Mouse (Mus musculus) limb, embryonic 11.5 days (tissue): ENCODE results near the gene Aunip. TPM values are rescaled to one million over a fixed set of nuclear protein-coding genes. Genes with fewer than 3 reads are reported as not detected.

Experiments used
- ATAC-seq: fragments of 200-750 bp; cut with Nextera tagmentation; 2 replicates; pipeline ENCODE4 v1.8.0; 2017; ENCODE audit warnings: low read depth; ENCODE audit not compliant: insufficient number of reproducible peaks, low FRiP score, low TSS enrichment
- DNase-seq: peaks from one replicate; pipeline ENCODE4 v3.0.0-alpha.2; 2015; ENCODE audit warnings: low spot score
- H3K27ac ChIP-seq: fragments of 300-500 bp; sonication (generic); replicated peaks from 2 replicates; pipeline ENCODE4 v1.5.1; 2014; ENCODE audit warnings: low read depth, mild to moderate bottlenecking, low read length
- H3K27me3 ChIP-seq: fragments of 300-500 bp; sonication (generic); 2 replicates; pipeline ENCODE4 v1.6.1; 2014; ENCODE audit warnings: mild to moderate bottlenecking, low read length, mixed read lengths; ENCODE audit not compliant: control insufficient read depth, insufficient read depth
- H3K36me3 ChIP-seq: fragments of 300-500 bp; sonication (generic); 2 replicates; pipeline ENCODE4 v1.6.1; 2014; ENCODE audit warnings: mild to moderate bottlenecking, low read length, moderate library complexity, mixed read lengths; ENCODE audit not compliant: control insufficient read depth, insufficient read depth
- H3K4me1 ChIP-seq: fragments of 300-500 bp; sonication (generic); 2 replicates; pipeline ENCODE4 v1.6.1; 2014; ENCODE audit warnings: low read length, mixed read lengths; ENCODE audit not compliant: control insufficient read depth, insufficient read depth
- H3K4me2 ChIP-seq: fragments of 300-500 bp; sonication (generic); 2 replicates; pipeline ENCODE4 v1.6.1; 2014; ENCODE audit warnings: low read depth, mild to moderate bottlenecking, moderate library complexity; ENCODE audit not compliant: severe bottlenecking
- H3K4me3 ChIP-seq: fragments of 300-500 bp; sonication (generic); 2 replicates; pipeline ENCODE4 v1.5.1; 2014; ENCODE audit warnings: low read depth, low read length
- H3K9ac ChIP-seq: fragments of 300-500 bp; sonication (generic); 2 replicates; pipeline ENCODE4 v1.6.1; 2014; ENCODE audit warnings: mild to moderate bottlenecking, low read length
- H3K9me3 ChIP-seq: fragments of 300-500 bp; sonication (generic); 2 replicates; pipeline ENCODE4 v1.6.1; 2016; ENCODE audit warnings: low read length; ENCODE audit not compliant: control insufficient read depth
- WGBS: fragments of 180-500 bp; shearing (Covaris S2); extraction: QIAGEN DNeasy Blood & Tissue Kit; methylation state at CpG from one replicate; pipeline ENCODE4 v1.1.7; 2014; 5-methylcytosine and 5-hydroxymethylcytosine counted together
- polyA plus RNA-seq: library from polyadenylated mRNA; unstranded; fragments of >200 nt; fragmentation: Nextera tagmentation; extraction: Ambion mirVana; gene quantifications from 2 replicates; pipeline ENCODE4 v1.2.1, GENCODE M21; 2014

The Aunip gene
- polyA plus RNA-seq, 1 experiment from 2014 or later: 10.0 TPM

DNA sequence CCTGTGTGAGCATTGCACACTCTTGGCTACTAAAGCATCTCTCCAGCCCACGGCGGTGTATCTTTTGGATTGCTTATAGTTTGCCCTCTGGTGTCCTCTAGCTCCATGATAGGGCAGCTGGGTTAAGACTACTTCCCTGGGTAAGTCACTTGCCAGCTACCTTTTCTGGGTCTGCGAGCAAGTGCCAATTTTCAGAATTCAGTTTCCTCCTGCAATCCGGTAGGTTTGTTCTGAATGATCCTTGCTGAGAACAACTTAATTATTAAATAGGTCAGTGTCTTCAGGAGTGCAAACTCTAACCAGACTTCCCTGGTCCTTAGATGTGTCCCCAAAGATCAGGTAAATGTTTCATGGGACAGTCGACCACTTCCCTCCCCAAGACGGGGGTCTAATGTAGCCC lies 9.7 kb upstream of the Aunip start:
- DNase-seq (no peak), ATAC-seq (no peak)
- Histone ChIP-seq H3K36me3 (no peaks in the 10 kb centered on the region; the same call in 1 of the 2 replicates), H3K4me1 (0 out of 2 replicates have a peak, but pooled peaks cover 10% of the 10 kb centered on the region), H3K27ac (no peak overlapping the region), H3K27me3 (0 out of 2 replicates have a peak, but pooled peaks cover 2% of the 10 kb centered on the region), H3K9me3 (no peaks in the 10 kb centered on the region), H3K9ac (no peak overlapping the region), H3K4me3 (no peak overlapping the region), H3K4me2 (no peak overlapping the region)
- 93% methylated on average over 6 of the region's 6 CpGs for WGBS

DNA sequence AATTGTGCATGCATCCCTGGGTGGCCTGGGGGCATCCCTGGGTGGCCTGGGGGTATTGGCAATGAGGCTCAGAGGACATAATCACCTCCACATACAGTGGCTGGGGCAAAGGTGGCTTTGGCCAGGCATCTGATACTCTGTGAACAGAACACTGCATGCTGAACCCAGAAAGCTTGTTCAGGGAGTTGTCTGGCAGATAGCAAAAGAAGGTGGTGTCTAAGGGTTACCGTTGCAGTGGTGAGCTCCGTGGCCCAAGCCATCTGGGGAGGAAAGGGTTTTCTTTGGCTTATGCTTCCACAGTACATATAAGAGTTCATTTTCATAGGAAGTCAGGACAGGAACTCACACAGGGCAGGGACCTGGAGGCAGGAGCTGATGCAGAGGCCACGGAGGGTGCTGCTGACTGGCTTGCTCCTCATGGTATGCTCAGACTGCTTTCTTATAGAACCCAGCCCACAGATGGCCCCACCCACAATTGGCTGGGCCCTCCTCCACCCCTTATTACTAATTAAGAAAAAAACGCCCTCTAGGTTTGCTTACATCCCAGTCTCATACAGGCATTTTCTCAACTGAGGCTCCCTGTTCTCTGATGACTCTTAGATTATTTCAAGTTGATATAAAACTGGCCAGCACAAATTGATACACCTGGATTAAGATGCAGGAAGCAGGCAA lies 7.0 kb upstream of the Aunip start:
- no peaks in the 10 kb centered on the region for H3K27me3 ChIP-seq
- H3K4me1 ChIP-seq: no peaks in the 10 kb centered on the region
- H3K9me3 ChIP-seq: no peaks in the 10 kb centered on the region
- no peak for ATAC-seq
- no peaks in the 10 kb centered on the region; the same call in 1 of the 2 replicates for H3K36me3 ChIP-seq
- no peak overlapping the region for H3K4me2 ChIP-seq
- 80% methylated on average over 4 of the region's 4 CpGs for WGBS
- no peak overlapping the region for H3K4me3 ChIP-seq
- H3K9ac ChIP-seq: no peak overlapping the region
- H3K27ac ChIP-seq: no peak overlapping the region
- no peak for DNase-seq

DNA sequence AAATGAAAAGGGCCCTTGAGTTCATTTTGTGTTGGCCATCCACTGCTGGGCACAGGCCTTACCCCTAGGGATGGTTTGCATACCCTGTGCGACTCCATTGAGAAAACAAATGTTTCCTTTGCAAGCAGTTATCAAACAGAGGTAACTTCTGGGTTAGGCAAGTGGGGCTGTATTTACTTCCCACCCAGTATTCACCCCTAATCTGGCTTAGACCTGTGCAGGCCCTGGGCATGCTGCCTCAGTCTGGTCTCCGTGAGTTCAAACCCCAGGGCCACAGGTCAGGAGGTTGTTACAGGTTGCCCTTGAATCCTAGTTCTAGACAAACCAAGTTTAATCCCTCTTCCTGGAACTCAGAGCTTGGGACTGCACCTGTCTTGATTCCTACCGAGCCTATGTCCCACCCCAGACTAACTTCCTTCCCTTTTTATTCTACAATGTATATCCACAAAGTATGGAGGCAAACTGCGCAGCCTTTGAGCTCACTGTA lies 5.5 kb upstream of the Aunip start:
- Histone ChIP-seq H3K4me2 (no peak overlapping the region), H3K36me3 (no peaks in the 10 kb centered on the region), H3K4me3 (no peak overlapping the region), H3K4me1 (no peaks in the 10 kb centered on the region), H3K27me3 (no peaks in the 10 kb centered on the region), H3K9ac (no peak overlapping the region), H3K9me3 (no peaks in the 10 kb centered on the region), H3K27ac (no peak overlapping the region)
- ATAC-seq (no peak), DNase-seq (no peak)
- 85% methylated on average over 4 of the region's 4 CpGs for WGBS

DNA sequence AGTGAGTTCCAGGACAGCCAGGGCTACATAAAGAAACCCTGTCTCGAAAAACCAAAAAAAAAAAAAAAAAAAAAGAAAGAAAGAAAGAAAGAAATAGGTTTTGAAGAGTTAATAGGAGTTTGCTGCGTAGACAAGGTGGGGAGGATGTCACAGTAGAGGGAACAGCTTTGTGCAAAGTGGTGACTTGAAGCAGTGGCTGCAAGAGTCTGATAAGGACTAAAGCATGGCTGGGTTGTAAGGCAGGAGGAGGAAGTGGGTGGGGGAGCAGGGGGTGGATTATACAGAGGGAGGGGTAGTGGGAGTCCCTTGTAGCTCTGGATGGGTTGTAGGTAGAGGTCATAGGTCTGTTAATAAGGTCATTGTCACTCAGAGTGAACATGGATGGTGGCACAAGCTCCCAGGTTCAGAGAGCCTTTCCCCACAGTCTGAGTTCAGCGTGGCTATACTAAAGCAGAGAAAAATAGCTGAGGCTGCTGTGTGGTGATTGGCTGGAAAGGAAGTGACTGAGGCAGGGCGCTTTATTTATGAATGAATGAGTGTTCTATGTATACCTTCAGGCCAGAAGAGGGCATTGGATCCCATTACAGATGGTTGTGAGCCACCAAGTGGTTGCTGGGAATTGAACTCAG lies 4.7 kb upstream of the Aunip start:
- 76% methylated on average over 3 of the region's 4 CpGs for WGBS
- DNase-seq: no peak
- Histone ChIP-seq H3K27ac (no peak overlapping the region), H3K27me3 (no peaks in the 10 kb centered on the region), H3K4me2 (no peak overlapping the region), H3K4me1 (no peaks in the 10 kb centered on the region), H3K36me3 (no peaks in the 10 kb centered on the region), H3K9ac (no peak overlapping the region), H3K4me3 (no peak overlapping the region), H3K9me3 (no peaks in the 10 kb centered on the region)
- ATAC-seq: no peak

DNA sequence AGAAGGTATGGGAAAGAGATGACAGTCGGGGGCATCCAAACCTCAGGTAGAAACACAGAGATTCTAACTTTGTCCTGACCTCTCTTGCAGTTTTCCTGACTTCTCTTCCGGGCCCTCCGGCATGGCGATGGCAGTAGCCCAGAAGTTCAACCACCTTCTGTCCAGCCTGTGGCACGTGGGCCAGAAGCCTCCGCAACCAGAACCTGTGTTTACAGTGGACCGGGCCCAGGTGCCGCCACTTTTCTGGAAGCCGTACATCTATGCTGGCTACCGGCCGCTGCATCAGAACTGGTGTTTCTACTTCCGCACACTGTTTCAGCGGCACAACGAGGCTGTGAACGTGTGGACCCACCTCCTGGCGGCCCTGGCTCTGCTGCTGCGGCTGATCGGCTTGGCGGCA lies 4.1 kb upstream of the Aunip start:
- no peak overlapping the region for H3K9ac ChIP-seq
- DNase-seq (no peak), ATAC-seq (no peak)
- no peak overlapping the region for H3K27ac ChIP-seq
- WGBS: 88% methylated on average over 19 of the region's 19 CpGs
- no peaks in the 10 kb centered on the region for H3K27me3 ChIP-seq
- H3K9me3 ChIP-seq: no peaks in the 10 kb centered on the region
- H3K36me3 ChIP-seq: no peaks in the 10 kb centered on the region
- peaks cover 2% of the 10 kb centered on the region; the same call in 1 of the 2 replicates for H3K4me1 ChIP-seq
- no peak overlapping the region for H3K4me2 ChIP-seq
- H3K4me3 ChIP-seq: no peak overlapping the region

DNA sequence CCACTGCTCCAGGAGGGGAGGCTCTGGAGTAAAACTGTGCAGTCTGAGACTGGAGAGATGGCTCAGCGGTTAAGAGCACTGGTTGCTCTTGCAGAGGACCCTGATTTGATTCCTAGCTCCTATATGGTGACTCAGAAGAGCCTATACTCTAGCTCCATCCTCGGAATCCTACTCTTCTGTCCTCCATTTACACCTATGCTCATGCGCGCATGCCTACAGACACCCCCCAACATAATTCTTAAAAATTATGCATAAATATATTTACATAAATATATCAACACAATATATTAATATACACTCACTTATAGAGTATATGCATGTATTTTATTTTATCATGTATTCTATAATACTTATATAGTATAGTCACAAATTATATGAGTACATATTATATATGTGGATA lies 403 bp upstream of the Aunip start:
- Histone ChIP-seq H3K27ac (no peak overlapping the region; the same call in 1 of the 2 replicates), H3K9ac (no peak overlapping the region), H3K4me1 (peaks cover 4% of the 10 kb centered on the region; the same call in 1 of the 2 replicates), H3K27me3 (no peaks in the 10 kb centered on the region), H3K4me2 (no peak overlapping the region), H3K4me3 (no peak overlapping the region), H3K36me3 (no peaks in the 10 kb centered on the region; the same call in 1 of the 2 replicates), H3K9me3 (no peaks in the 10 kb centered on the region)
- DNase-seq (no peak), ATAC-seq (peak; percentile 24; the same call in 1 of the 2 replicates)
- WGBS: 78% methylated on average over 4 of the region's 4 CpGs

DNA sequence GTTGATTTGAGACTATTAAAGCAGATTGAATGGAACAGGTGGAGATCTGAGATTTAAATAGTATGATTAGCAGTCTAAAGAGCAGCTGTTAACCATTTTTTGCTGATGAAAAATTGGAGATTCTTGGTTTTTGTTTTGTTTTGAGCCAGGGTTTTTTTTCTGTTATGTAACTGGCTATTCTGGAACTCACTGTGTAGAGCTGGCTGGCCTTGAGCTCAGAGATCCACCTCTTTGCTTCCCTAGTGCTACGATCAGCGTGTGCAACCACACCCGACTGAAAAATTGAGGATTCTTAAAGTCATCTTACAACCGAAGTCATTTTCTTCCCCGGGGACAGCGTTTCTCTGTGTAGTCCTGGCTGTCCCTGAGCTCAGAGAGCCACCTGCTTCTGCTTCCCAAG lies 931 bp downstream of the Aunip start:
- no peak for ATAC-seq
- WGBS: 77% methylated on average over 6 of the region's 6 CpGs
- Histone ChIP-seq H3K9me3 (no peaks in the 10 kb centered on the region), H3K36me3 (no peaks in the 10 kb centered on the region; the same call in 1 of the 2 replicates), H3K27ac (no peak overlapping the region), H3K4me2 (peak overlapping the region; percentile 78), H3K4me3 (peak overlapping the region; percentile 57), H3K4me1 (peaks cover 4% of the 10 kb centered on the region; the same call in 1 of the 2 replicates), H3K9ac (no peak overlapping the region), H3K27me3 (no peaks in the 10 kb centered on the region)
- DNase-seq: no peak

DNA sequence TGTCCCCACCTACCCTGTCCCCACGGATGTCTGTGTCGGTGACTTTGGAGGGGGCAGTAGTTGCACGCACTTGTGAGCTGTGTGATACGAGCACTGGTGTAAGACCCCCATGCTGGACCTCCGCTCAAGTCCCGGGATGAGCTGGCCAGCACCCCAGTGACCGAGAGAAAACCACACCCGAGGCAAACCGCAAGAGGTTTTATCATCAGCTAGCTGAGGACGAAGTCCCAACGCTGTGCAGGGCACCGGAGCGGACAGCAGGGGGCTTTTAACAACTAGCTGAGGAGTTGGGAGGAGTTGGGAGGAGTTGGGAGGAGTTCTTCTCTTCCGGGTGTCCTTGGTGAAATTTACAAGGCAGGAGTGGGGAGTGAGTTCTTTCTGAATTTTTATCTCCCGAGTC lies 2.0 kb downstream of the Aunip start:
- 20% methylated on average over 15 of the region's 15 CpGs for WGBS
- DNase-seq (peak; percentile 64), ATAC-seq (no peak)
- H3K36me3 ChIP-seq: no peaks in the 10 kb centered on the region; the same call in 1 of the 2 replicates
- H3K9ac ChIP-seq: no peak overlapping the region
- H3K4me2 ChIP-seq: peak overlapping the region; percentile 35
- H3K27ac ChIP-seq: no peak overlapping the region
- no peaks in the 10 kb centered on the region for H3K27me3 ChIP-seq
- no peaks in the 10 kb centered on the region for H3K9me3 ChIP-seq
- H3K4me3 ChIP-seq: peak overlapping the region; percentile 14; the same call in 1 of the 2 replicates
- peaks cover 4% of the 10 kb centered on the region; the same call in 1 of the 2 replicates for H3K4me1 ChIP-seq
